Mouse (Mus musculus) urinary bladder, adult 2 months (tissue): ENCODE measurements around the gene Cyb561d2. TPM values are rescaled to one million over a fixed set of nuclear protein-coding genes. Genes with fewer than 3 reads are reported as not detected.

Source experiments
- DNase-seq: peaks from one replicate; pipeline ENCODE4 v3.0.0; 2022; ENCODE audit warnings: low spot score
- polyA plus RNA-seq: library from polyadenylated mRNA; depleted of rRNA; stranded (reverse); fragments of >200 nt; gene quantifications from 2 replicates; pipeline ENCODE4 v1.2.3, GENCODE M21; 2012; rRNA removed

Cyb561d2 gene
- polyA plus RNA-seq, 1 experiment: 19.4 TPM

DNA sequence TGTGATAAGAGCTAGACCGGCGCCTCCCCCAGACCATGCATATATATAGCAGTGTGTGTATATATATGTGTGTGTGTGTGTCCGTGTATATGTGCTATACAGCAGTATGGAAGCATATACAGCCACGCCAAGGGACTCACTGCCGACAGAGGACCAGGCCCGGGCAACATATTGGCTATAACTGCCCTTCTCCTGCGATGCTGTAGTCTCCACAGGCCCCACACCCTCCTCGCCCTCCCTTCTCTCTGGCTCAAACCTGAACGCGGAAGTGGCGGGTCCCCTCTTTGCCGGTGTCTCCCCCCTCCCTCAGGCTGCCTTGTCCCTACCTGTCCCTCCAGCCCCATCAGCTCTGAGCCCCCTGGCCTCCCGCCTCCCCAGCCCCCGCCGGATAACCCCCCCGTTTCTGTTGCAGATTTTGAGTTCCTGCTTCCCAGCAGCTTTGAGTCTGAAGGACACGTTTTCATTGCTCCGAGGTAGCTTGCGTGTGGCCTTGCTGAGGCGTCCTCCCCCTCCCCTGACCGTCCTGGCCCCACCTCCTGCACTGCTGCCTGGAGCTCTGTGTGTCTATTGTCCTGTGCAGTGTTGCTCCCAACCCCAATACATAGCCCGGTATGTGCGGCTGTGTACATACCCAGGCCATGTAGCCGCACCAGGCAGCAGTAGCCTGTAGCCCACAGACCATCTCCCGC is 20.1 kb downstream of the Cyb561d2 start:
- no peak for DNase-seq

DNA sequence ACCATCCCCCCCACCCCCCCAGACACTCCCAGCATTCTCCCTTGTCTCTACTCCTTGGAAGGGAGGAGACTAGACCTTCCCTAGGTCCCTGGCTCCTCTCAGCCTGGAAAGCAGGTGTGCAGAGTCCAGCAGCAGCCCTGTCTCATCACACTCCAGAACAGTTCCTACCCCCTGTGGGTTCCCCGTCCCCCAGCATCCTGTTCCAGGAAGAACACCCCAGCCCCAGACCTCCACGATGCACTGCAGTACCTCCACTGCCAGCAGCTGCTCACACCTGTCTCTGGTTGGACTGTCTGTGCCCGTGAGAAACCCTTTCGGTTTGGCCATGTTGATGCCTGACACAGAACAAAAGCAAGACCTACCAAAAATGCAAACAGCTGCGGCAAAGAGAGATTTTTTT is 20.8 kb downstream of the Cyb561d2 start:
- DNase-seq: no peak

DNA sequence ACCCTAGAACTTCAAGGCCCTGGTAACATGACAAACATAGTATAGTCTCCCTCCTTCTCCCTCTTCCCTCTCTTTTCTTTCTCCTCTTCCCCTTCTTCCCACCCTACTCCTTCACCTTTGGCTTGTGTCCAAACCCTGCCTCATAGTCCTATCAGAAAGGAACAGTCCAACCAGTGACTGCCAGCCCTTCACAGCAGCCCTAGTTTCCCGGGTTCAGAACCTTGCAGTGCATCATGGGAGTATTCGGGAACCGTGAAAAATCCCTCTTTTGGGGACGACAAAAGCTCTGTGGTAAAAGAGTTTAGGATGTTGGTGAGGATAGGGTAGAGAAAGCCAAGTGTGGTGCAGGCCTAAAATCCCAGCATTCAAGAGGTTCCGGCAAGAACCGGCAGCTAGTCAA is 21.7 kb downstream of the Cyb561d2 start:
- no peak for DNase-seq

DNA sequence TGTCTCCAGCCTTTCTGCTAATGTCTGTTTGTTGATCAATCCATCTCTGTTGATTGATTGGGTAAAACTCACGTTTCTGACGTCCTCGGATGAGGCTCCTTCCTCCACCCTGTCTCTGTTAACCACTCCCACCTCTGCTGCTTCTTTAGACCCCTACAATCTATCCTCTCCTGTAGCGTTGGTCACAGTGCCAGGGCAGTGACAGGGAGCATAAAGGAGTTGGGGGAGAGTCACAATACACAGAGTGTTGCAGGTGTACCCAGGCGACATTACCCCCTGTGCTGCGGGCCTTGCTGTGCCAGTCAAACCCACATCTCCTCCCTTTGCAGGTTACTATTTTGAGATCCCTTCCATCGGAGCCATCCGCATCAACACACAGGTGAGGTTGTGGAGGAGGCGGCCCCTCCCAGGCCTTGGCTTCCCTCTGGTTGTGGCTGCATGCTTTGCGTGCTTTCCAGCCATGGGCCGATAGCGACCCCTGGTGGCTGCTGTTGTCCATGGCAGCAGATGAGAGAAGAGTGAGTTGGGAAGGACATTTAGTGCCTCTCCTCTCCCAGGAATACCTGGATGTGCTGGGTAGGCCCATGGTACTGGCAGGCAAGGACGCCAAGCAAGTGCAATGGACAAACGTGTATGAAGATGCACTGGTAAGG is 27.6 kb downstream of the Cyb561d2 start:
- peak; percentile 85 for DNase-seq

DNA sequence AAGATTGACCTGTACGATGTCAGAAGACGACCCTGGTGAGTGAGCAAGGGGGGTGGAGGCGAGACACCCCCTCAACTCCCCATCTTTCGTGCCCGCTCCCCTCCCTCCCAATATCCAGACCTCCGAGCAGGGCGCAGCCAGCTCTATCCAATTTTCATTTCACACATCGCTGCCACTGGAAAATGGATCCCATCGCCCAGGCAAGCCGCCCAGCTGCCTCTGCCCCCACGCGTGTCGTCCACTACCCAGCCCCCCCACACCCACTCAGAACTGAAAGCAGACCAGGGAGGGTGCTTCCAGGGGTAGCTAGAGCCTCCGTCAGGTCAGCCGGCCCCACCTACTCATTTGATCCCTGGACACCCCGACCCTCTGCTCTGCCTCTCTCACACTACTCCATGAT is 29.7 kb downstream of the Cyb561d2 start:
- DNase-seq: no peak

DNA sequence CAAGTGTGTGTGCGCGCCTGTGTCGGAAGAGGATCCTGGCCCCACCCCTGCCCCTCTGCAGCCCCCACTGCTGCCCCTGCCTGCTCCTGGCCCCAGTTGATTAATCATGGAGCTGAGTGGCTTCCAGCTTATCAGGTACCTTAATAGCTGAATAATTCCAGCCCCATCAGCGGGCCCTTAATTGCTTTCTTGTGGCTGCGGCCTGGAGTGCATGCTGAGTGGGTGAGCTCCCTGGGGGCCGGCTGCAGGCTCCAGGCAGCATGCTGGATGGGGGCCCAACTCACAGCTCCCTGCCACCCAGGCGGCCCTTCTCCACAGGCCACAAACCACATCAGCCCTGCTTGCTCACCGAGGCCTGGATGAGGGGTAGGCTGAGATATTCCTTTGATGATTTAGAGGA is 30.6 kb downstream of the Cyb561d2 start:
- no peak for DNase-seq

DNA sequence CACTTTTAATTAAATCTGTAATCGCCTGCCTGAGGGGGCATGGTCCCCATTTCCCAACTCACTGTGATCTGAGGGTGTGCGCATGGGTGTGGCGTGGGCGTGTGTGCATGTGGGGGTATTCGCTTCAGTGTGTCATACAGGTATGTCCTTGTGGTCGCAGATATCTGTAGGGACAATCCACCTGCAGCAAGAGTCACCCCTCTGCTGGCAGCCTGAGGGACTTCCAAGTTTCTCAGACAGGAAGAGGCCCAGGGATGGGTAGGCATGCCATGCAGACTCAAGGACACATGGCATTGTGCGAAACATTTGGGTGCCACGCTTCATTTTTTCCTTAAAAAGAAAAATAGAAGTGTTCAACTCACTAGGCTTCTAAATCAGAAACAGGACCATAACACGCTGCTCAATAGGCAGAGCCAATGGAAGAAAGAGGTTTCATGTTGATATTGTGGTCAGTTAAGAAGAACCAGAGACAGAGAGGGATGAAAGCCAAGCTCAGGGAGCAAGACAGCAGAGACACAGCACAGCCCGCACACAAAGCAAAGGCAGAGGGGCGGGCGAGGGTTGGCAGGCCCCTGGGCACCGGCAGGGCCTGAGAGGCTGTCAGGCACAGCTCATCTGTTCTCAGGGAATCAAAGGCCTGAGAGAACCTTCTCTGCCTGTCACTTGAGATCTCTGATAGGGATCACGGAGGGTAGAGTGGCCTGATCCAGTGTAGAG is 31.5 kb downstream of the Cyb561d2 start:
- DNase-seq: no peak

DNA sequence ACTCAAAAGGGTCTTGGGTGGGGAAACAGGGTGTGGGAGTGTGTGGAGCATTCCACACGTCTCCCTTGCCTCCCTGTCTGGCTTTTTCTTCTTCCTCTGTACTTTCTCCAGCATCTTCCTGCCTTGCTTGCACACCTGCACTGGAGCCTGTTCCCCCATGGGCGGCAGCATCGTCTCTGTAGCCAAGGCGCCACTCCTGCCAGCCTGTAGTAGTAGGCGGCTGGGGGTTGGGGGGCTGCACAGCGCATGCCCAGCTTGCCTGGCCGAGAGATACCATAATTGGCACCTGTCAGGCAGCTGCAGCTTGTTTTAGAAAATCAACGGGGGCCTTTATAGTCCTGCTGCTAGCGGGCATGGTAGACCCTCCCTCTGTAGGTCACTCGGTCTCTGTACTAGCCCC is 33.7 kb downstream of the Cyb561d2 start:
- no peak for DNase-seq

DNA sequence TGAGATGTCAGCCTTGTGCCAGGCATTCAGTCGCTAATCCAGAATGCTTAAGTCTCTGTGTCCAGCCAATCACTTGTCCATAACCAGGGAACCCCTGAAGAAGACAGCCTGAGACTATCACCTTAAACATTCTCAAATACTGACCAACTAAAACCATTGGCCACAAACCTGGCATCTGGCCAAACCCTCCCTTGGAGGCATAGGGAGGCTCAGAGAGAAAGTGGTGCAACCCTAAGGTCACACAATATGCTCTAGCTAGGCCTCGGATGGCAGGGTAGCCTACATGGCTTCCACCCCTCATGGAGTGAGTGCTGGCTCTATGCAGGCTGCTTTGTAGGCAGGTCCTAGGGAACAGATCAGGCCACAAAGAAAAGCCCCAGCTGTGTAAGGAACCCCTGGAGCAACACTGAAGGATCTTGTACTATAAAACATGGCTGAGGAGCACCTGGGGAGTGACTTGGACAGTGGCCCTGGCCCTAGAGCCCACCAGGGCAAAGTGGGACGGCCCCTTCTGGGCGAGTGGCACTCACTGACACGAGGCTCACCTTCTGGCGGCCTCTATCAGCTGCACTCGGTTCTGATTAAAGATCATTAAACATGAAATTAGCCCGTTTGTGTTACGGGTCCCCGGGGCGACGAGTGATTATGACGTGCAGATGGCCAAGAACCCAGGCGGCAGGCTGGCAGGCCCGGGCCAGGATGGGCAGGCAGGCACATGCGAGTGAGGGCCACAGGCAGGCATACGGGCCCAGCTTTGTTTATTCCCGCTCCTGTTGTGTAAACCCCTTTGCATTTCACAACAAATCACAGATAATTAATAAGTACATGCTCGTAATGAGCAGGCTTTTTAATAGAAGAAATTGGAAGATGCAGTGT is 37.1 kb downstream of the Cyb561d2 start:
- DNase-seq: no peak

DNA sequence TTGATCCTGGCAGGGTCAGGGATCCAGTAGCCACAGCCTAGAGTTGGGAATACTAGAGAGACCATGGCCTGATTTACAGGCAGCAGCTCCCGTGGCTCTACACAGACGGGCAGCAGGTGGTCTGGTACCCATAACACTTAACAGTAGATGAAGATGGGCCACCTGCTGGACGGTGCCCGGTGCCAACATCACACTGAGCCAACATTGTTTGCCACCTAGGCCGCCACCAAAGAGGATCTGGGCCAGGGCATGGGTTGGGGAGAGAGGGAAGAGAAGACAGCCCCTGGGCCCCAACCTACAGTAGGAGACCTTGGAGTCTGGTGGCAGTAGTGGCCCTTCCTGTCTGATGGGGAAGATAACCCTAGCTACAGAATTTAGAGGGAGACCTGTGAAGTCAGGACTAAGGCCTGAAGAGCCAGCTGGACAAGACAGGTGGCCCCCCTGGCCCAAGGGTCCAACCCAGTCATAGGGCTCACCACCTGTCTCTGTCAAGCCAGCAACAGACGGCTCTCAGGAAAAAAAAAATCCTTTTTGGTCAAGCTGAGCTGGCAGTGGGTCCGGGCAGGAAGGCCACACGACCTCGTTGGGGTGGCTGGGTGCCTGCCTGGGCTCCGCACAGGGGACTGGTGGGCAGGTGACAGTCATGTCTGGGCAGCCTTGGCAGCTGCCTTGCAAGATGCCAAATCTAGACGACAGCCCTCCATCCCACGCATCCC is 39.7 kb downstream of the Cyb561d2 start:
- no peak for DNase-seq

DNA sequence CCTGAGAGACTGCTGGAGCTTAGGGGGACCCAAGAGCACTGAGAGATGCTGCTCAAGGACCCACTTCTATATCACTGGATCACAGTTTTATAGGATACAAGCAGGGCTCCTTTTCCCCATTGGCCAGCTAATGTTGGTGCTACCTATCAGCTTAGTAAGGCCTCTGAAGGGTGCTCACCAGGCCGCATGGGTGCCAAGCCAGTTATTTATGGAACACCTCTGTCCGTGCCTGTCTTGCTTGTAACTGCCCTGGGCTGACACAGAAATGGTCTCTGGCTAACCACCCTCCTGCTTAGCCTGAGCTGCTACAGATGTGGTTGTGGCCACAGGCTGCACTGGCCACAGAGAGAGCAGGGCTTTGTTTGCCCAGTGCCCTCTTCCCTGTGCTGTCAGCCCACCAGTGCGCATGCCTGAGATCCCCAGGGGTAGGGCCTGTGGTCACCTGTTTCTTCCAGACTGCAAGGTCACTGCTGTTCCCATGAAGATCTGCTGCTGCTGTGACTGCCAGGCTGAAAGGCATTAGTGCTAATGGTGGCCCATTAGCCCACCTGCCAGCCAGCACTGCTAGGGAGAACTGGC is 41.2 kb downstream of the Cyb561d2 start:
- no peak for DNase-seq

DNA sequence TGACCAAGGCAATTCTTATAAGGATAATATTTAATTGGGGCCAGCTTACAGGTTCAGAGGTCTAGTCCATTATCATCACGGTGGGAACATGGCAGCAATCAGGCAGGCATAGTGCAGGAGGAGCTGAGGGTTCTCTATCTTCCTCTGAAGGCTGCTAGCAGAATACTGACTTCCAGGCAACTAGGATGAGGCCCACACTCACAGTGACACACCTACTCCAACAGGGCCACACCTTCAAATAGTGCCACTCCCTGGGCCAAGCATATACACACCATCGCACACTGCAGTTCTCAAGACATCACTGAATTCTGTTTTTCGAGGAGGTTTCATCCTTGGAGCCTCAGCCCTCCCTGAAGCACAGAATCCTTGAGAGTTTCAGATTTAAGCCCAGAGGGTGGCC is 45.6 kb downstream of the Cyb561d2 start:
- no peak for DNase-seq

DNA sequence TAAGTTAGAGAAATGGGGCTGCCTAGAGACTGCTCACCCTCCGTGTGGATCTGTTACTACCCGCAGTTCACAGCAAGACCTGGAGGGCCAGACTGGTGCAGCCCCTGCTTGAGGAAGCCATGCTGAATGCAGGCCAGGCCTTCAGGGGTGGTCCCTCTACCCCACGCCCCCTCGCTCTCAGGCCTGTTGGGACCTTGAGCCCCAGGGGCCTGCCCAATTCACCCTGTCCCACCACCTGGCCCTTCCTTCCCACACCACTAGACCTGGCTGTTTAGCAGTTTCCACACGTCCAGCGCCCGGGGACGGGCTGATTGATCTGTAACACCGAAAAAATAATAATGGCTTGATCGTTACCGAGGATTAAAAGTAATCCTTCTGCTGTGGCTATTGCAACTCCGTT is 47.8 kb downstream of the Cyb561d2 start:
- no peak for DNase-seq

DNA sequence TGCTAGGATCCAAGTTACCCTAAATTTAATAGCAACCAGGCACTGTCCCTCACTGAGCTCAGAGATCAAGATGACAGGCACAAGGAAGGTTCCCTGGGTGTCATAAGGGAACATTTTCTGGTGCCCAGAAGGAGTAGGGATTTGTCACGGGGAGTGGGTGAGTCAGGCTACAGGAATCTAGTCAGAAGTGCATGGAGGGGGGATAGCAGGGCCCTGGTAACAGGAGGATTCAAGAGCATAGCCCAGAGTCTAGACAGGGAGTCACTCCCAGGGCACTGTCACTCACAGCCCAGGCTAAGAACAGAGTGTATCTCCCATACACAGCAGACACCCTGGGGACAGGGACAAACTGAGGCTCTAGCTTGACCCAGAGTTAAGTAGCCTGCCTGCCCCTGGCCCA is 48.5 kb downstream of the Cyb561d2 start:
- DNase-seq: no peak

DNA sequence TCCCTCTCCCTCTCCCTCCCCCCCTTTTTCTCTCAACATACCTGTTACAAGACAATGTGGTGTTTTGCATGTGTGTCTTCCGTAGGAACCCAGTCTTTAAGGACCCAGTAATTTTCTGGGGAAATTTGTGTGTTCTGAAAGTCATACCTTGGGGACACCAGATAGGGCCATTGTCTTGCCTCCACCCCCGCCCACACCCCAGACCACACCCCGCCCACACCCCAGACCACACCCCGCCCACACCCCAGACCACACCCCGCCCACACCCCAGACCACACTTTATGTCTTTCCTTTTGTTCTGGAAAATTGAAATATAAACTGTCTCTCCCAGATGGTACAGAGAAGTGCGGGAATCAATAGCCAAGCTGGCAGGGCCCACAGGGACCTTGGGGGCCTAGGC is 51.4 kb downstream of the Cyb561d2 start:
- no peak for DNase-seq

DNA sequence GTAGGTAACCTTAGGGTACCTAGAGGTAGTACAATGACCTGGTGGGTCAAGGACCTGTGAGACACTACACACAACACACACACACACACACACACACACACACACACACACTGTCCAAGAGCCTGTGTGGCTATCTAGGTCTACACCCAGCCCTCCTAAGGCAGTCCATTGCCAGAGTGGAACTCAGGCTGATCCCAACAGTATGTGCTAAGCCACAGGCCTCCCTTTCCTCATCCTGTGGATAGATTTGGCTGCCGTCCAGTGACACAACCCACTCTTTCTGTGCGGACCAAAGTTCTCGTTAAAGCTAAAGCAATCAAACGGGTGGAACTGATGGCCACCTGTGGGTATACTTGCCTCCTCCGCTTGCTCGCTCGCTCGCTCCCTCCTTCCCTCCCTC is 51.8 kb downstream of the Cyb561d2 start:
- DNase-seq: no peak

Other genes with a start within 250 kb of the Cyb561d2 start
- gene Cish, start 246.2 kb downstream of the Cyb561d2 start, polyA plus RNA-seq: 11.7 and 14.7 TPM in 2 replicates
- 19.7 and 20.0 TPM in 2 replicates for gene Hemk1, start 203.8 kb downstream of the Cyb561d2 start, polyA plus RNA-seq
- gene 6430571L13Rik, start 201.6 kb downstream of the Cyb561d2 start, polyA plus RNA-seq: 1.7 and 1.9 TPM in 2 replicates
- 0.46 and 0.84 TPM in 2 replicates for gene Cacna2d2, start 142.6 kb downstream of the Cyb561d2 start, polyA plus RNA-seq
- 33.6 and 34.0 TPM in 2 replicates for gene Tmem115, start 8.2 kb downstream of the Cyb561d2 start, polyA plus RNA-seq
- 26.6 and 35.2 TPM in 2 replicates for gene Nprl2, start within 50 bp of the Cyb561d2 start, polyA plus RNA-seq
- gene Zmynd10, start 5.1 kb upstream of the Cyb561d2 start, polyA plus RNA-seq: 0.56 and 0.78 TPM in 2 replicates
- gene Rassf1, start 9.4 kb upstream of the Cyb561d2 start, polyA plus RNA-seq: 41.5 and 58.9 TPM in 2 replicates
- gene Tusc2, start 21.1 kb upstream of the Cyb561d2 start, polyA plus RNA-seq: 43.9 and 50.6 TPM in 2 replicates
- gene Hyal2, start 25.8 kb upstream of the Cyb561d2 start, polyA plus RNA-seq: 24.0 and 35.6 TPM in 2 replicates
- 16.8 and 24.9 TPM in 2 replicates for gene Hyal1, start 34.7 kb upstream of the Cyb561d2 start, polyA plus RNA-seq
- 24.6 and 37.3 TPM in 2 replicates for gene Naa80, start 36.7 kb upstream of the Cyb561d2 start, polyA plus RNA-seq
- gene Hyal3, start 38.6 kb upstream of the Cyb561d2 start, polyA plus RNA-seq: 0.50 and 0.52 TPM in 2 replicates
- 31.3 and 36.0 TPM in 2 replicates for gene Ifrd2, start 45.4 kb upstream of the Cyb561d2 start, polyA plus RNA-seq
- gene Sema3b, start 67.0 kb upstream of the Cyb561d2 start, polyA plus RNA-seq: 57.1 and 71.0 TPM in 2 replicates
- 449 and 465 TPM in 2 replicates for gene Gnai2, start 93.2 kb upstream of the Cyb561d2 start, polyA plus RNA-seq
- gene Slc38a3, start 127.3 kb upstream of the Cyb561d2 start, polyA plus RNA-seq: 0.44 and 0.45 TPM in 2 replicates
- 0.06 TPM in 1 of 2 replicates, not detected in the other for gene Gnat1, start 137.5 kb upstream of the Cyb561d2 start, polyA plus RNA-seq
- 110 and 111 TPM in 2 replicates for gene Sema3f, start 168.3 kb upstream of the Cyb561d2 start, polyA plus RNA-seq
- 105 and 116 TPM in 2 replicates for gene Rbm5, start 228.8 kb upstream of the Cyb561d2 start, polyA plus RNA-seq